Mouse (Mus musculus) left cerebral cortex, postnatal 10 days (tissue): ENCODE measurements around the gene Tnfrsf23. TPM values are rescaled to one million over a fixed set of nuclear protein-coding genes. Genes with fewer than 3 reads are reported as not detected.
A peak's percentile ranks its signal among the peaks of the same experiment; 100 is the strongest.

Source experiments
- DNase-seq, 2 experiments: peaks; one replicate each; pipeline ENCODE4 v3.0.0; 2021 to 2022; ENCODE audit warnings: low spot score in 2 of 2, mixed read lengths in 1 of 2; ENCODE audit errors: extremely low spot score in 1 of 2
- intact Hi-C: fragments of 180-260 bp; cut with DNase I; formaldehyde crosslinking; loops from one replicate; pipeline ENCODE4 v1.15.1; 2025
- total RNA-seq, 2 experiments: library from RNA; stranded (reverse); gene quantifications; 2 replicates each; pipeline ENCODE4 v1.2.3; 2021

Tnfrsf23 gene
- total RNA-seq = 1 to 10 TPM in 1 of 2 experiments, under 1 TPM in 1; 0.53 to 1.2 TPM

DNA sequence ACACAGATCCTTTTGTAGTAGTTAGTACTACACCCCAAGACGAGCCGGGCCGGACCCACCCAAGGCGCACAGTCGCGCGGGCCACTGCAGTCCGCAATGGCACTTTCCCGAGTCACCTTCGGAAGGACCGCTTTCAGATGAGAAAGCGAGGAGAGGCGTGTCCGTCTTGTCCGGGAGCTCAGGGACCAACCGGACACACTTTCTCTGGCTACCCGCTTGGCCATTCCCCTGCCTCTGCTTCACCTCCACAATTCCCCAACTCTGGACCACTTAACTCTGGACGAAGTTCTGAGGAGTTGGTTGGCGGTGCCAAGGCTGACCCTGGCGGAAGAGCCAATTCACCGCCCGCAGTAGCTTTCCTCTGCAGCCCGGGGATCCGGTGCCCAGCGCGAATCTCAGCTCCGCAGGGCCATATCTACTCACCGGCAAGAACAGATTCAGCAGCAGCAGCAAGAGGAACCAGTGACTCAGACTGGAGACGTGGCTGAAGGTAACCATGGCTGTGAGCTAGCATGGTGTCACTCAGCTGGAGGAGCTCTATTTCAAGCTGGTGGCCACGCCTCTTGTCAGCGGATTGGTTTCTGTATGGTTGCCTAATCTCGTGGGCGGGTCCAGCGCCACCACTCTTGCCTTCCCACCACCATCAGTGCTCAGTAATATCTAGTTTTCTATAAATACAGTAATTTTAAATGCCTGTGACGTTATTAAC is at the start of gene Tnfrsf23:
TSS of gene Tnfrsf23 (minus strand) at position 514 of the 709 bp plus-strand sequence.
- intact Hi-C loops = no loop called here

GRCm38 (mm10) chr7:143733746-143734145 is 48.1 kb upstream of the Tnfrsf23 start:
- intact Hi-C loops = no loop called here
- no peak for DNase-seq

More for the DNA sequence above, at the start of gene Tnfrsf23:
- peak; percentile 62 to 81 for DNase-seq

GRCm38 (mm10) chr7:143729886-143730285 is 44.2 kb upstream of the Tnfrsf23 start:
- no peak for DNase-seq
- intact Hi-C loops = no loop called here

DNA sequence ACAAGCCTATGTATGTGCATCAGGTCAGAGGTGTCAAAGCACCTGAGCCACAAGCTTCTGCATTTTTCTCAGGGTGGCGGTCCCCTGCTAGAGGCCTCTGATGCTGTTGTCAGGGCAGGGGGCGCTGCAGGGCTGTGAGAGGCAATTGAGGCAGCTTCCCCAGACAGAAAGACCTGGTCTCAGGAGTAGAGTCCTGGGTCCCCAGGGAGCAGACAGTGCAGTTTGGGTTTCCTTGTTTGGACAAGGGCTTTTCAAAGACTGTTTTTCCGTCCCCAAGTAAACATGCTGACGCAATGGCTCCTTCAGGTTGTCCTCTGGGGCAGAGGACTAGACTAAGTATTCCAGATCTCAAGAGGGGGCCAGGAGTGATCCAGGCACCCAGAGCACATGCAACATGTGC is 40.7 kb upstream of the Tnfrsf23 start:
- no peak for DNase-seq
- intact Hi-C loops = no loop called here

DNA sequence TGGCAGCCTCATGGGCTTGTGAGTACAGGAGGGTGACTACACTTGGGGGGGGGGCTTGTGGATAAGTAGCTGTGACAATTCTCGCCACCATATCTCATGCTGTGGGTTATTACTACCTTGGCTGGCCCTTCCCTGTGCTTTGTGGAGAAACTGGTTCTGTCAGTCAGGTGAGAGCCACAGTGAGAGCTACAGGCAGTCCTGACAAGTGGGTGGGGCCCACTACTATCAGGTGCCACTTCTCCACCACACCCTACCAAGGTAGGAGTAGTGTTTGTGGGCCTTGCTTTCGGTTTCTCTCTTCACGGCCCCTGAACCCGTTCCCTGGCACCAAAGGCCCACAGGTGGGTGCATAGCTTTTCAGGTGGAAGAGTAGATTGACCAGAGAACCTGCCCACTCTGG is 38.2 kb upstream of the Tnfrsf23 start:
- DNase-seq = no peak
- intact Hi-C loops = no loop called here

DNA sequence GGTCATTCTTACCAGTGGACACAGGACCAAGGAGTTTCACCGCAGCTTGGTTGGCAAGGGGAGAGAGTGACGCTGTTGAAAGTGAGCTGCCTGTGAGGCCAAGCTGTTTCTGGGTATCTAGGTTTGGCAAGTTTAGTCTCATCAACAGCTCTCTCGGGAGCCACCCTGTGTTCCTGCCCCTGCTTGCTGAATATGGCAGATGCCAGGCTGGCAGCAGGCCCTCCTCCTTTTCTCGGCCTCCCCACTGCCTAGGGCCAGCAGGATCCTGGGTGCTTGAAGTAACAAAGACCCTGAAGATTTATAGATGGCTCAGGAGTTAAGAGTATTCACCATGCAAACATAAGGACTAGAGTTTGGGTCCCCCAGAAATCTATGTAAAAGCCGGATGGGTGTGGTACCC is 37.0 kb upstream of the Tnfrsf23 start:
- DNase-seq = no peak

GRCm38 (mm10) chr7:143717811-143718210 is 32.1 kb upstream of the Tnfrsf23 start:
- intact Hi-C loops = no loop called here
- DNase-seq = no peak

More for the DNA sequence above, 37.0 kb upstream of the Tnfrsf23 start:
- intact Hi-C loops = no loop called here

GRCm38 (mm10) chr7:143713421-143713820 is 27.7 kb upstream of the Tnfrsf23 start:
- DNase-seq = no peak
- intact Hi-C loops = no loop called here

DNA sequence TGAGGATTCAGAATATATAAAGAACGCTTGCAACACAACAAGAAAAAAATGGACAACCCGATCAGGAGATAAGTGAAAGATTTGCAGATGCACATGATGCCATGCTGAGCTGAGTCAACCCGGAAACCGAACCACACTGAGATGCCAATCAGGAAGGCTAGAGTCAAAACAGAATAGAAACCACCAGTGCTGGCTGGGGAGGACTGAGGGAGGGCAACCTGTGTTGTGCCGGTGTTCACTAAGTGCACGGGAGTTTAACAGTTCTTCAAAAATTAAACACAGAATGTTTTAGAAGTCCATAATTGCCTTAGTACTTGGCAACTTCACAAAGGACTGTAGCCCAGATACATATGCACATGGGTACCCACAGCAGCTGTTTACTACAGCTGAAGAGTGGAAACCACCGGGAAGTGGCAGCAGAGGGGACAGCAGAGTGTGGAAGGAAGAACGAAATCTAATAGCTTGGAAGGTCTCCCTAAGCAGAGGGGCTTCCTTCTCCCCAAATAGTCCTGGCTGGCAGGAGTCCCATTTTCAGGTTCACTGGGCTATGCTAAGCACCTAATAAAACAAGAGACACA is 27.2 kb upstream of the Tnfrsf23 start:
- no peak for DNase-seq
- intact Hi-C loops = no loop called here

- intact Hi-C loops = no loop called here
- no peak for DNase-seq
Observed at GRCm38 (mm10) chr7:143712023-143712422, 26.4 kb upstream of the Tnfrsf23 start.

DNA sequence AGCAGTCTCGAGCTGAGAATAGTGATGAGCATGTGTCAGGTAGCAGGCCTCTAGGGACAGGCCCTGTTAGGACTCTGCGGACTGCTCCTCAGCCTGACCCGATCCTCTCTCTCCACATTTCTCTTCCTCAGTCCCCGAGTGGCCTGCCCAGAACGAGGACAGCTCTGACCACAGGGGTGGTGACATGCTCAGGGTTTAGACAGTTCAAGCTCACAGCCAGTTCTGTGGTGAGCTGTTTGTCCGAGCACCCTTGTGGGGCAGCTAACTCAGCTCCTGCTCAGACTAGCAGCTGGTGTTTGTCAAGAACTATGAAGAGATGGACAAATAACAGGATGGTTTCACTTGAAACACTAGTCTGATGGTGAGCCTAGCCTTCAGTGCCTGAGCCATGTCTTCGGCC is 25.7 kb upstream of the Tnfrsf23 start:
- intact Hi-C loops = no loop called here
- no peak for DNase-seq

DNA sequence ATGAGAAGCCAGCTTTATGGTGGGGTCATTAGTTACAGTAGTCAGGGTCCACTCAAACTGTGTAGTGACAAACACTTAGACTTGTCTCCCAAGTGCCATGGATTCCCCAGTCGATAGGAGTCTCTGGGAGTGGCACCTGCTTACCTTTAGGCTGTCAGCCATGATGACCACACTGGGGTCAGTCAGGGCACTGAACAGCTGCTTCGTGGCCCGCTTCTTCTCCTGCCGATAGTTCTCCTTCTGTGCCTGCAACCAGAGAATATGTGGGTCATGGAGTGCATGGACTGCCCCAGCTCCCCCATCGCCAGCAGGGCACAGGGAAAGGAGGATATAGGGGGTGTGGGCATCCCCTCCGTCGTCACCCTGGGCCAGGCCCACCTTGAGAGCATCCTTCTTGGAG is 23.7 kb upstream of the Tnfrsf23 start:
- intact Hi-C loops = no loop called here
- no peak for DNase-seq

DNA sequence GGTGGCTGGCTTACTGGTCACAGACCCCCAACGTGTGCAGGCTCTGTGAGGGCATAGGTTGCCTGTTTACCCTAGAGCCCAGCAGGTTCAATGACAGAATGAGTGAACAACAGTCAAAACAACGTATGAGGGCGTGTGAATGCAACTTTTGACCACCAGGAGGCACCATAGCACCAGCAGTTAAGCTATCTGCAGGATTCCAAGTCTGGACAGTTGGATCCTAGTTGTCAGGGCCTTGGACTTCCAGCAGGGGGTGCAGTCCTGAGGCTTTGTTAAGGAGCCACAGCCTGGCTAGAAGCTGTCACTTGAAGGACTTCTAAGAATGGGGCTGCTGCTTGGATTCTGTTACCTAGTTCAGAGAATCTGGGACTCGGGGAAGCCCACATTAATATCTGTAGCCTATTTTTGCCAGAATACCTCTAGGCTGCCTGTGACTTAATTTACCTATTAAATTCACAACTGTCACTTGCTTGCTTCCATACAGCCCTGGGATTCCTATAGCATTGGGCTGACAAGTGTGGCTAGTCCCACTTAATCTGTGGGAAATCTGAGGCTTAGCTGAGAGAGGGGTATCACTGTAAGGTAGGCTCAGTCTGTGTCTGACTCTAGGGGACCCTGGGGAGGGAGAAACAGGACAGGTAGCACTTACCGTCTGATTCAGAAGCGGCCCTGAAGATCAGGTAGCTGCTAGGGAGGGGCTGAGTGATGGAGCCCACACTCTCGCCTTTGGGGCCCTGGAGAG is 21.2 kb upstream of the Tnfrsf23 start:
- DNase-seq = peak; percentile 89 to 93
- intact Hi-C loops = loop anchor here (2.0 kb wide), 1 partner anchor 42 kb away; no protein-coding TSS in a partner anchor

DNA sequence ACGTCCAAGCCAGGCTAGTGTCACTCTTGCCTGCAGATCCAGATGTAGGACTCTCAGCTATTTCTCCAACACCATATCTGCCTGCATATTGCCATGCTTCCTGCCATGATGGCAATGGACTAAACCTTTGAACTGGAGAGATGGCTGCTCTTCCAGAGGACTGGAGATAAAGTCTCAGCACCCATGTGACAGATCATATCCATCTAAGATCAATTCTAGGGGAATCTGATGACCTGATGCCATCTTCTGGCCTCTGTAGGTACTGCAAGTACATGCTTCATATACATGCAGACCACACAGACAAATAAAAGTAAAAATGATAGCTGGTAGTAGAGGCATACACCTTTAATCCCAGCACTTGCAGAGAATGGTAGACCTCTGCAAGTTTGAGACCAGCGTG is 10.5 kb upstream of the Tnfrsf23 start:
- intact Hi-C loops = no loop called here

GRCm38 (mm10) chr7:143694550-143694949 is 8.9 kb upstream of the Tnfrsf23 start:
- intact Hi-C loops = loop anchor here (5.0 kb wide), 1 partner anchor 112 kb away; no protein-coding TSS in a partner anchor
- DNase-seq = peak in 1 of 2 experiments; percentile 12

More for the DNA sequence above, 10.5 kb upstream of the Tnfrsf23 start:
- DNase-seq = peak in 1 of 2 experiments; percentile 27

DNA sequence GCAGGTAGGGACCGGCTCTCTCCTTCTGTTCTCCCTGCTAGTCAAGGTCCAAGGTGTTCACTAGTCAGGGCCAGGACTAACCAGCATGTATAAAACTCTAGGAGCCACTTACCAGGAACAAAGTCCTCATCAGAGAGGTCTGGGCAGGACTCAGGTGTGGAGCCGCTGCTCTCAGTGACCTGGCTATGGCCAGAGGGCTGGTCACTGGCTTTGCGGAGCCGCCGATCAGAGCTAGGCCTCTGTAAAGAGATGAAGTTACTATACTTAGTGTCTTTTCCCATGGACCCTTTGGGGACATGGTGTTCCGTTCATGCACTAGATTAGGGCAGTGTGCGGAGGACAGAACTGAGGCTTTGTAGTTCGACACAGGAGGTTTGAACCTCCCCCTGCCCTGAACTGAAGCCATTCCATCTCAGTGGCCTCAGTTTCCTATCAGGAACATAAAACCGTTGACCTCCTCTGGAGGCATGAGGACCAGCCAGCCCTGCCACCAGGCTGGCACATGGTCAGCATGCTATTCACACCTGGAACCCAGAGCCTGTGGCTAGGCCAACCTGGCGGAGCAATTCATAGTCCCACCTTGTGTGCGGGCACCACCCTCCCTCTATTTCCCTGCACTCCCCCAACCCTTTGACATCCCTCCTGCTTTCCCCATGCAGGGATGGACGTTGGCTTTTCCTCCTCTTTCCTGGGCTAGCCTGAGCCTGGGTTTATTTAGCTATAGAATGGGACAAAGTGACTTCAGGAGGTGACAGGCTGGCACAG is 7.3 kb upstream of the Tnfrsf23 start:
- intact Hi-C loops = loop anchor here (5.0 kb wide), 1 partner anchor 111 kb away; no protein-coding TSS in a partner anchor
- DNase-seq = peak in 1 of 2 experiments; percentile 21

- no peak for DNase-seq
- intact Hi-C loops = loop anchor here (5.0 kb wide), 1 partner anchor 110 kb away; no protein-coding TSS in a partner anchor
Observed at GRCm38 (mm10) chr7:143691909-143692308, 6.2 kb upstream of the Tnfrsf23 start.

GRCm38 (mm10) chr7:143691181-143691580 is 5.5 kb upstream of the Tnfrsf23 start:
- intact Hi-C loops = loop anchor here (5.0 kb wide), 1 partner anchor 109 kb away; no protein-coding TSS in a partner anchor
- DNase-seq = no peak

DNA sequence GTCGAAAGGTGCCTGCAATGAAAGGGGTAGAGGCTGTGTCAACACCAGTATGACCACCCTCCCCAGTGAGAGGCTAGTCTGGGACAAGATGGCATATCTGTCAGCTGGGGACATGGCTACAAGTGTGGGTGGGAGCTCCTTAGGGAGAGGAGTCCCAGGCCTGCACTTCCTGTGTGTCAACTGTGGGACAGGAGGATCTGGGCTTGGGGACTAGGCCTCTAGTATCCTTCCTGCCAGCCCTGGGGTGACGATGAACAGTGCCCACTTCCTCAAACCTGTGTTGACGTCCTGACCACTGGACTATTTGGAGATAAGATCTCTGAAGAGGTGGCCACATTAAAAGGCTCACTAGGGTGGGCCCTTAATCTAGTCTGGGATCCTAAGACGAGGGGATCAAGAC is 4.3 kb upstream of the Tnfrsf23 start:
- intact Hi-C loops = loop anchor here (5.0 kb wide), 1 partner anchor 108 kb away; no protein-coding TSS in a partner anchor

More for the DNA sequence above, 4.3 kb upstream of the Tnfrsf23 start:
- DNase-seq = no peak
